Comparison of ENCODE assay signal across 8 mouse cellular contexts in the genomic region with DNA sequence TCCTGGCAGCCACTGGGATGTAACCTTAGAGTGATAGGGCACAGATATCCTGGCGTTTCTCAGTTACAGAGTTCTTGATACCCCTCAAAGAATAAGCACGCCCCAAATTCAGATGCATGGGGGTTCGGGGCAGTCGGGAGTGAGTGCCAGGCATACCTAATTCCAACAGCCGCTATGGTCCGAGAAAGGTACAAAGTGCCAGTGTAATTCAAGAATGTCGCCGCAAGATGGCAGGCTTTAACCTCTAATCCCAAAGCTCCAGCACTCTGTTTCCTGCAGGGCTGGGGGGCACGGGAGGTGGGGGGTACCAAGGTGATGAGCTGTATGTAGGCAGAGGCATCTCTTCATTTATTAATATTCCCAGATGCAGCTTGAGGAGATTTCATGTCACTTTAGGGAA.
DNase-seq lines count a peak whose midpoint lies in the region; ATAC-seq and TF ChIP-seq lines count a peak whose summit lies in the region.

No protein-coding gene starts in this region.

- 0 out of 2 replicates have a peak, but pooled peaks cover 4% of the 10 kb centered on the region for H3K27me3 ChIP-seq in kidney, embryonic 14.5 days (ENCODE audit: control insufficient read depth, insufficient read depth, low read length)
- no peaks in the 10 kb centered on the region for H3K27me3 ChIP-seq in limb, embryonic 14.5 days (ENCODE audit: control insufficient read depth, insufficient read depth, low read length)

- no peaks in the 10 kb centered on the region for H3K4me1 ChIP-seq in kidney, embryonic 14.5 days (ENCODE audit: control insufficient read depth, insufficient read depth, low read length)
- H3K4me1 ChIP-seq in limb, embryonic 14.5 days (ENCODE audit: control insufficient read depth, insufficient read depth, low read length) = no peaks in the 10 kb centered on the region

- DNase-seq in B cell, adult 2 months = peak; percentile 44 to 57
- DNase-seq in ZHBTc4 (ENCODE audit: low read depth, low spot score) = peak; percentile 70
- peak; percentile 76 for DNase-seq in embryo, embryonic 10.5 days (ENCODE audit: low spot score)
- DNase-seq in gastrocnemius, postnatal 14 days = peak; percentile 27
- DNase-seq in limb, embryonic 14.5 days (ENCODE audit: low spot score) = peak; percentile 55
- peak; percentile 22 for DNase-seq in naive thymus-derived CD4-positive, alpha-beta T cell, adult 2 months (ENCODE audit: low read depth)
- peak; percentile 33 for DNase-seq in thymus, postnatal 25 days

- no peak overlapping the region for H3K9ac ChIP-seq in kidney, embryonic 14.5 days (ENCODE audit: low read depth, low read length)
- no peak overlapping the region for H3K9ac ChIP-seq in limb, embryonic 14.5 days (ENCODE audit: low read depth, low read length, severe bottlenecking)

- intact Hi-C loops in gastrocnemius, postnatal 14 days (cut with DNase I; ENCODE audit: low total_unique reads) = no loop called here

- WGBS in kidney, embryonic 14.5 days = 1% methylated on average over 9 of the region's 9 CpGs
- WGBS in limb, embryonic 14.5 days = 4% methylated on average over 9 of the region's 9 CpGs

- no peak for TF ChIP-seq POLR2A in limb, embryonic 14.5 days (IDR thresholded peaks at IDR 0.05; ENCODE audit: borderline replicate concordance, extremely low read depth, insufficient read depth, insufficient read length)

- ATAC-seq in kidney, embryonic 14.5 days (ENCODE audit: low FRiP score, low TSS enrichment) = no peak
- ATAC-seq in limb, embryonic 14.5 days (ENCODE audit: low FRiP score, low read depth) = 0 out of 2 replicates have a peak, but pooled peaks have one; percentile 44

- no peaks in the 10 kb centered on the region for H3K9me3 ChIP-seq in kidney, embryonic 14.5 days (ENCODE audit: control insufficient read depth, low read length)
- no peaks in the 10 kb centered on the region for H3K9me3 ChIP-seq in limb, embryonic 14.5 days (ENCODE audit: control insufficient read depth, low read length)

- peak overlapping the region; percentile 23; the same call in 1 of the 2 replicates for H3K4me2 ChIP-seq in kidney, embryonic 14.5 days (replicated peaks; ENCODE audit: low read depth, low read length)
- peak overlapping the region; percentile 40; the same call in 1 of the 2 replicates for H3K4me2 ChIP-seq in limb, embryonic 14.5 days (replicated peaks; ENCODE audit: low read depth, low read length, severe bottlenecking)

- no peaks in the 10 kb centered on the region for H3K36me3 ChIP-seq in kidney, embryonic 14.5 days (ENCODE audit: control insufficient read depth, insufficient read depth, low read length)
- H3K36me3 ChIP-seq in limb, embryonic 14.5 days (ENCODE audit: control insufficient read depth, insufficient read depth, low read length) = no peaks in the 10 kb centered on the region

- H3K27ac ChIP-seq in kidney, embryonic 14.5 days (ENCODE audit: low read depth, low read length) = no peak overlapping the region
- H3K27ac ChIP-seq in limb, embryonic 14.5 days (replicated peaks; ENCODE audit: low read depth, low read length) = no peak overlapping the region

- H3K4me3 ChIP-seq in kidney, embryonic 14.5 days (ENCODE audit: low read length) = no peak overlapping the region
- H3K4me3 ChIP-seq in limb, embryonic 14.5 days (replicated peaks; ENCODE audit: low read length) = no peak overlapping the region

Comparison
In these comparisons a context has a peak if more than half of its experiments do, and no peak if none do; other contexts are left out.
1. DNase-seq: peak in every context shown above with its lines; median percentile 76 in embryo, embryonic 10.5 days; 70 in ZHBTc4; 55 in limb, embryonic 14.5 days; 50 in B cell, adult 2 months; 33 in thymus, postnatal 25 days; 27 in gastrocnemius, postnatal 14 days; 22 in naive thymus-derived CD4-positive, alpha-beta T cell, adult 2 months.